Mouse (Mus musculus): Measurements from ENCODE around the gene Neto2. TPM values are rescaled to one million over a fixed set of nuclear protein-coding genes. Genes with fewer than 3 reads are reported as not detected.

Neto2 gene
- total and polyA plus RNA-seq, 3 experiments: not detected

- Histone ChIP-seq H3K9me3 (replicated peaks; ENCODE audit: low read length) (no peaks in the 10 kb centered on the region), H3K9ac (ENCODE audit: insufficient read depth, low read depth) (no peak overlapping the region), H3K4me1 (ENCODE audit: control insufficient read depth in 1 of 2, insufficient read depth in 2 of 2) (peaks cover 0 to 6% of the 10 kb centered on the region in 2 experiments; a peak in 2 of 4 replicates), H3K79me2 (replicated peaks; ENCODE audit: control insufficient read depth, extremely low read depth, insufficient read depth, poor library complexity, severe bottlenecking) (no peaks in the 10 kb centered on the region), H3K27ac (ENCODE audit: insufficient read depth, low read depth) (no peak overlapping the region), H3K4me3 (replicated peaks in 1 of 3; ENCODE audit: low read depth in 2 of 3, low read length in 2 of 3, poor library complexity in 1 of 3) (no peak overlapping the region), H3K4me2 (ENCODE audit: insufficient read depth, low read depth, poor library complexity, severe bottlenecking) (no peak overlapping the region), H3K36me3 (replicated peaks in 1 of 2; ENCODE audit: control insufficient read depth in 1 of 2, insufficient read depth in 1 of 2, low read length in 1 of 2) (no peaks in the 10 kb centered on the region), H3K27me3 (replicated peaks) (no peaks in the 10 kb centered on the region)
- TF ChIP-seq POLR2AphosphoS2 (IDR thresholded peaks at IDR 0.05; ENCODE audit: low read depth, low read length) (no peak), CTCF (conservative IDR thresholded peaks at IDR 0.05 in 1 of 2, IDR thresholded peaks at IDR 0.05 in 1 of 2; ENCODE audit: low read depth in 2 of 2, low read length in 2 of 2) (no peak), ZKSCAN1 (IDR thresholded peaks at IDR 0.05; ENCODE audit: borderline replicate concordance, low read depth, low read length) (no peak), USF2 (conservative IDR thresholded peaks at IDR 0.05; ENCODE audit: low read depth, low read length) (no peak), IRF4 (IDR thresholded peaks at IDR 0.05; ENCODE audit: low read depth, low read length) (no peak), BHLHE40 (IDR thresholded peaks at IDR 0.05; ENCODE audit: low read depth, low read length) (no peak), RCOR1 (conservative IDR thresholded peaks at IDR 0.05; ENCODE audit: low read depth, low read length) (no peak), RAD21 (IDR thresholded peaks at IDR 0.05; ENCODE audit: low read depth, low read length) (no peak), POLR2A (IDR thresholded peaks at IDR 0.05; ENCODE audit: low read depth, low read length) (no peak), ZC3H11A (IDR thresholded peaks at IDR 0.05; ENCODE audit: low read depth, low read length) (no peak)
- dilution Hi-C loops (cut with MboI; ENCODE audit: extremely low pct_ligation_motif_present, extremely low pct_unique_long_range_greater_than_20kb, low sequenced_read_pairs) (no loop called here), in situ Hi-C loops (cut with MboI; ENCODE audit: low pct_ligation_motif_present, low pct_unique_long_range_greater_than_20kb, low sequenced_read_pairs) (loop anchor here (25.0 kb wide), 1 partner anchor 189 kb away; no protein-coding TSS in a partner anchor)
- no peak for DNase-seq (ENCODE audit: extremely low read depth)
These were observed 49.5 kb downstream of the Neto2 start for GRCm38 (mm10) chr8:85651201-85651600.

GRCm38 (mm10) chr8:85648553-85648952, 52.2 kb downstream of the Neto2 start:
- no peak for TF ChIP-seq USF1 (IDR thresholded peaks at IDR 0.05; ENCODE audit: low read depth, low read length)
- TF ChIP-seq NELFE (IDR thresholded peaks at IDR 0.05; ENCODE audit: low read depth, low read length): no peak
- no peak for TF ChIP-seq SMC3 (IDR thresholded peaks at IDR 0.05; ENCODE audit: low read depth, low read length)
- TF ChIP-seq CHD1 (IDR thresholded peaks at IDR 0.05; ENCODE audit: low read depth, low read length): no peak
- TF ChIP-seq MEF2A (IDR thresholded peaks at IDR 0.05; ENCODE audit: borderline replicate concordance, low read depth, low read length): no peak
- TF ChIP-seq E2F4 (IDR thresholded peaks at IDR 0.05; ENCODE audit: insufficient replicate concordance, low read depth, low read length): no peak
- no peak for TF ChIP-seq MAFK (IDR thresholded peaks at IDR 0.05; ENCODE audit: insufficient replicate concordance, low read length)
- TF ChIP-seq TCF12 (IDR thresholded peaks at IDR 0.05; ENCODE audit: low read depth, low read length): no peak
- TF ChIP-seq MAZ (IDR thresholded peaks at IDR 0.05; ENCODE audit: low read depth, low read length): no peak
- no peak for TF ChIP-seq MXI1 (IDR thresholded peaks at IDR 0.05; ENCODE audit: low read depth, low read length)
- TF ChIP-seq KAT2A (IDR thresholded peaks at IDR 0.05; ENCODE audit: insufficient replicate concordance, low read length): no peak
- TF ChIP-seq HCFC1 (IDR thresholded peaks at IDR 0.05; ENCODE audit: low read depth, low read length): no peak
- no peaks in the 10 kb centered on the region for H3K36me3 ChIP-seq (replicated peaks in 1 of 2; ENCODE audit: control insufficient read depth in 1 of 2, insufficient read depth in 1 of 2, low read length in 1 of 2)
- no peaks in the 10 kb centered on the region for H3K9me3 ChIP-seq (replicated peaks; ENCODE audit: low read length)
- H3K9ac ChIP-seq (ENCODE audit: insufficient read depth, low read depth): no peak overlapping the region
- H3K27me3 ChIP-seq (replicated peaks): no peaks in the 10 kb centered on the region
- dilution Hi-C loops (cut with MboI; ENCODE audit: extremely low pct_ligation_motif_present, extremely low pct_unique_long_range_greater_than_20kb, low sequenced_read_pairs): no loop called here
- H3K4me3 ChIP-seq (replicated peaks in 1 of 3; ENCODE audit: low read depth in 2 of 3, low read length in 2 of 3, poor library complexity in 1 of 3): no peak overlapping the region
- H3K4me1 ChIP-seq (ENCODE audit: control insufficient read depth in 1 of 2, insufficient read depth in 2 of 2): peaks cover 0 to 6% of the 10 kb centered on the region in 2 experiments; a peak in 2 of 4 replicates
- in situ Hi-C loops (cut with MboI; ENCODE audit: low pct_ligation_motif_present, low pct_unique_long_range_greater_than_20kb, low sequenced_read_pairs): no loop called here
- DNase-seq (ENCODE audit: extremely low read depth): no peak
- H3K4me2 ChIP-seq (ENCODE audit: insufficient read depth, low read depth, poor library complexity, severe bottlenecking): no peak overlapping the region
- H3K79me2 ChIP-seq (replicated peaks; ENCODE audit: control insufficient read depth, extremely low read depth, insufficient read depth, poor library complexity, severe bottlenecking): no peaks in the 10 kb centered on the region
- H3K27ac ChIP-seq (ENCODE audit: insufficient read depth, low read depth): no peak overlapping the region

Measured in CH12.LX (cell line).